Mouse (Mus musculus): ENCODE results near the gene Vnn1. TPM values are rescaled to one million over a fixed set of nuclear protein-coding genes. Genes with fewer than 3 reads are reported as not detected.

Vnn1 gene
- not detected for polyA plus RNA-seq (2017; shearing (Covaris generic))

DNA sequence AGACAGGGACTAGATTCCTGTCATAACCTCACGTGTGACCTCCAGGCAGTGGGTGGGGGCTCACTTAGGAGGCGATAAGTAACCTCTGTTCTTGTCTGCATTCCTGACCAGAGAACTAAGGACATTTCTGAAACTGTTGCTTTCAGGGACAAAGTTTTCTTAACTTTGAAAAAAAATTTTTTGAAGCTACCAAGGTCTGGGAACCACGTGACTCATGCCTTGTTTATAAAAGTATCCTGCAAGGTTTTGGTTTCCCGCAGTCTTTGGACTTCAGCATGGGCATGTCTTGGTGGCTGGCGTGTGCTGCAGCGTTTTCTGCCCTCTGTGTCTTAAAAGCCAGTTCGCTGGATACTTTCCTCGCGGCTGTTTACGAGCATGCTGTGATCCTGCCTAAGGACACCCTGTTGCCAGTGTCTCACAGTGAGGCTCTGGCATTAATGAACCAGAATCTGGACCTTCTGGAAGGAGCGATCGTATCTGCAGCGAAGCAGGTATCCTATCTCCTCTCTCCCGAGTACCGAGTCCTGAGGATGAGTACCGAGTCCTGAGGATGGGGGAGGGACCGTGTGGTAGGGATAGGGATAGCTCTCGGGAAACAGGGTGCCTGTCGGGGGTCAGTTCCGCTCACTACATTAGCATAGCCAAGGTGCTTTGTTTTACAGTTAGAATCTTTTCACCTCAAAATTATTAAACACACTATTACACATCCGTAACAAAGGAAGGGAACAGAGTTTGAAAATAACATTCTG is at the start of gene Vnn1:
Vnn1 (plus strand) TSS at position 88 of the 749 bp plus-strand sequence.

GRCm38 (mm10) chr10:23851228-23851912 is 43.1 kb upstream of the Vnn1 start, which contains the start of gene Vnn3:
TSS of gene Vnn3 (plus strand) at chr10:23851462.

GRCm38 (mm10) chr10:23920056-23920455 is 25.6 kb downstream of the Vnn1 start, which contains the start of gene Taar1:
TSS of gene Taar1 (plus strand) at chr10:23920356.

GRCm38 (mm10) chr10:23938312-23938711 is 43.8 kb downstream of the Vnn1 start, which contains the start of gene Taar2:
TSS of gene Taar2 (plus strand) at chr10:23938572.

DNA sequence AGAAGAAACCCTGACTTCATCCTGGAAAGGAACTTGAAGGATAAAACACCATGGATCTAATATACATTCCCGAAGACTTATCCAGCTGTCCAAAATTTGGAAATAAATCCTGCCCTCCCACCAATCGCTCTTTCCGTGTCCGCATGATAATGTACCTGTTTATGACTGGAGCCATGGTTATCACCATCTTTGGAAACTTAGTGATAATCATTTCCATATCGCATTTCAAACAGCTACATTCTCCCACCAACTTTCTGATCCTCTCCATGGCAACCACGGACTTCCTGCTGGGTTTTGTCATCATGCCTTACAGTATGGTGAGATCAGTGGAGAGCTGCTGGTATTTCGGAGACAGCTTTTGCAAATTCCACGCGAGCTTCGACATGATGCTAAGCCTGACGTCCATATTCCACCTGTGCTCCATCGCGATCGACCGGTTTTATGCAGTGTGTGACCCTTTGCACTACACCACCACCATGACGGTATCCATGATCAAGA is 55.1 kb downstream of the Vnn1 start, which contains the start of gene Taar3:
Taar3 (plus strand) TSS at position 51 of the 498 bp plus-strand sequence.

Other genes starting within 250 kb of the Vnn1 start
- gene Rps12, start 107.4 kb upstream of the Vnn1 start, polyA plus RNA-seq (2017; shearing (Covaris generic)), result 62.2 TPM
- not detected for gene Slc18b1, start 97.7 kb upstream of the Vnn1 start, polyA plus RNA-seq (2017; shearing (Covaris generic))
- 0.15 TPM for gene Vnn3, start 43.2 kb upstream of the Vnn1 start, polyA plus RNA-seq (2017; shearing (Covaris generic))
- gene Taar1, start 25.7 kb downstream of the Vnn1 start, polyA plus RNA-seq (2017; shearing (Covaris generic)), result 0.25 TPM
- gene Taar2, start 43.9 kb downstream of the Vnn1 start, polyA plus RNA-seq (2017; shearing (Covaris generic)), result not detected
- not detected for gene Taar3, start 54.9 kb downstream of the Vnn1 start, polyA plus RNA-seq (2017; shearing (Covaris generic))
- not detected for gene Taar4, start 65.8 kb downstream of the Vnn1 start, polyA plus RNA-seq (2017; shearing (Covaris generic))
- gene Taar5, start 76.0 kb downstream of the Vnn1 start, polyA plus RNA-seq (2017; shearing (Covaris generic)), result not detected
- gene Taar6, start 91.0 kb downstream of the Vnn1 start, polyA plus RNA-seq (2017; shearing (Covaris generic)), result not detected
- gene Taar7a, start 98.8 kb downstream of the Vnn1 start, polyA plus RNA-seq (2017; shearing (Covaris generic)), result not detected
- not detected for gene Taar7b, start 105.3 kb downstream of the Vnn1 start, polyA plus RNA-seq (2017; shearing (Covaris generic))
- not detected for gene Taar7d, start 132.5 kb downstream of the Vnn1 start, polyA plus RNA-seq (2017; shearing (Covaris generic))
- not detected for gene Taar7e, start 142.9 kb downstream of the Vnn1 start, polyA plus RNA-seq (2017; shearing (Covaris generic))
- not detected for gene Taar7f, start 154.8 kb downstream of the Vnn1 start, polyA plus RNA-seq (2017; shearing (Covaris generic))
- not detected for gene Taar8a, start 181.8 kb downstream of the Vnn1 start, polyA plus RNA-seq (2017; shearing (Covaris generic))
- gene Taar8b, start 197.6 kb downstream of the Vnn1 start, polyA plus RNA-seq (2017; shearing (Covaris generic)), result not detected
- gene Taar8c, start 207.2 kb downstream of the Vnn1 start, polyA plus RNA-seq (2017; shearing (Covaris generic)), result not detected
- not detected for gene Taar9, start 214.8 kb downstream of the Vnn1 start, polyA plus RNA-seq (2017; shearing (Covaris generic))